Mouse (Mus musculus) frontal cortex, adult 2 months (tissue): ENCODE measurements at regions not wholly inside any gene's neighbourhood (a gene's known extent, or its start where the extent isn't known, plus 50 kb on each side); places are given as distances from the start of the nearest gene placed in this dataset.
A peak's percentile ranks its signal among the peaks of the same experiment; 100 is the strongest.

Source experiments
- DNase-seq, 2 experiments: peaks; one replicate each; pipeline ENCODE4 v3.0.0; 2022; ENCODE audit warnings: low spot score in 1 of 2; ENCODE audit errors: extremely low spot score in 1 of 2

- DNase-seq = no peak
Observed at GRCm38 (mm10) chr19:49375754-49376619, 1170.2 kb downstream of the Sorcs3 start.

- no peak for DNase-seq
Observed at GRCm38 (mm10) chr19:49379646-49380045, 1173.8 kb downstream of the Sorcs3 start.

- DNase-seq = no peak
Observed at GRCm38 (mm10) chr19:49396257-49396656, 1190.4 kb downstream of the Sorcs3 start.

- DNase-seq = no peak
Observed at GRCm38 (mm10) chr19:49415326-49415725, 1209.5 kb downstream of the Sorcs3 start.

GRCm38 (mm10) chr19:49423059-49423900 is 1217.5 kb downstream of the Sorcs3 start:
- peak in 1 of 2 experiments; percentile 1 for DNase-seq
